Mouse (Mus musculus) gonadal fat pad, adult 2 months (tissue): ENCODE data around the gene Gm13283. TPM values are rescaled to one million over a fixed set of nuclear protein-coding genes. Genes with fewer than 3 reads are reported as not detected.

Experiments
- polyA plus RNA-seq: library from polyadenylated mRNA; depleted of rRNA; stranded (reverse); fragments of >200 nt; gene quantifications from 2 replicates; pipeline ENCODE4 v1.2.3, GENCODE M21; 2012; rRNA removed

The Gm13283 gene
- polyA plus RNA-seq, 1 experiment: not detected

Other genes starting within 250 kb of the Gm13283 start
- gene Ifnb1, start 237.3 kb upstream of the Gm13283 start, polyA plus RNA-seq: not detected in 2 replicates
- gene Ifna15, start 201.9 kb upstream of the Gm13283 start, polyA plus RNA-seq: not detected in 2 replicates
- gene Ifna14, start 188.3 kb upstream of the Gm13283 start, polyA plus RNA-seq: not detected in 2 replicates
- not detected in 2 replicates for gene Ifna9, start 167.7 kb upstream of the Gm13283 start, polyA plus RNA-seq
- gene Ifna12, start 156.7 kb upstream of the Gm13283 start, polyA plus RNA-seq: not detected in 2 replicates
- not detected in 2 replicates for gene C87499, start 125.7 kb upstream of the Gm13283 start, polyA plus RNA-seq
- not detected in 2 replicates for gene Ifna13, start 115.7 kb upstream of the Gm13283 start, polyA plus RNA-seq
- gene Ifna16, start 83.2 kb upstream of the Gm13283 start, polyA plus RNA-seq: not detected in 2 replicates
- not detected in 2 replicates for gene Ifna2, start 76.2 kb upstream of the Gm13283 start, polyA plus RNA-seq
- gene Ifnab, start 68.8 kb upstream of the Gm13283 start, polyA plus RNA-seq: not detected in 2 replicates
- gene Gm26566, start 38.3 kb upstream of the Gm13283 start, polyA plus RNA-seq: 0.84 and 0.86 TPM in 2 replicates
- 14.9 and 20.2 TPM in 2 replicates for gene Klhl9, start 37.7 kb upstream of the Gm13283 start, polyA plus RNA-seq
- gene Gm13271, start 5.3 kb upstream of the Gm13283 start, polyA plus RNA-seq: 0.35 TPM in 1 of 2 replicates, not detected in the other
- gene Gm13290, start 13.7 kb downstream of the Gm13283 start, polyA plus RNA-seq: not detected in 2 replicates
- gene Gm13289, start 16.8 kb downstream of the Gm13283 start, polyA plus RNA-seq: not detected in 2 replicates
- gene Gm13272, start 19.7 kb downstream of the Gm13283 start, polyA plus RNA-seq: not detected in 2 replicates
- 0.07 TPM in 1 of 2 replicates, not detected in the other for gene Ifnz, start 22.0 kb downstream of the Gm13283 start, polyA plus RNA-seq
- gene Gm13276, start 25.6 kb downstream of the Gm13283 start, polyA plus RNA-seq: not detected in 2 replicates
- gene Gm13277, start 28.5 kb downstream of the Gm13283 start, polyA plus RNA-seq: not detected in 2 replicates
- not detected in 2 replicates for gene Gm13278, start 31.4 kb downstream of the Gm13283 start, polyA plus RNA-seq
- gene Gm13275, start 34.4 kb downstream of the Gm13283 start, polyA plus RNA-seq: not detected in 2 replicates
- gene Gm13279, start 37.3 kb downstream of the Gm13283 start, polyA plus RNA-seq: not detected in 2 replicates
- not detected in 2 replicates for gene Gm13285, start 39.5 kb downstream of the Gm13283 start, polyA plus RNA-seq
- not detected in 2 replicates for gene Gm13287, start 43.1 kb downstream of the Gm13283 start, polyA plus RNA-seq
- not detected in 2 replicates for gene Gm13288, start 45.4 kb downstream of the Gm13283 start, polyA plus RNA-seq
- not detected in 2 replicates for gene Ifna7, start 56.1 kb downstream of the Gm13283 start, polyA plus RNA-seq
- gene Ifna11, start 59.8 kb downstream of the Gm13283 start, polyA plus RNA-seq: not detected in 2 replicates
- not detected in 2 replicates for gene Ifna6, start 67.3 kb downstream of the Gm13283 start, polyA plus RNA-seq
- not detected in 2 replicates for gene Ifna5, start 75.4 kb downstream of the Gm13283 start, polyA plus RNA-seq
- not detected in 2 replicates for gene Ifna4, start 81.7 kb downstream of the Gm13283 start, polyA plus RNA-seq
- gene Ifna1, start 90.0 kb downstream of the Gm13283 start, polyA plus RNA-seq: not detected in 2 replicates
- gene Ifne, start 120.1 kb downstream of the Gm13283 start, polyA plus RNA-seq: not detected in 2 replicates